In the genomic region with DNA sequence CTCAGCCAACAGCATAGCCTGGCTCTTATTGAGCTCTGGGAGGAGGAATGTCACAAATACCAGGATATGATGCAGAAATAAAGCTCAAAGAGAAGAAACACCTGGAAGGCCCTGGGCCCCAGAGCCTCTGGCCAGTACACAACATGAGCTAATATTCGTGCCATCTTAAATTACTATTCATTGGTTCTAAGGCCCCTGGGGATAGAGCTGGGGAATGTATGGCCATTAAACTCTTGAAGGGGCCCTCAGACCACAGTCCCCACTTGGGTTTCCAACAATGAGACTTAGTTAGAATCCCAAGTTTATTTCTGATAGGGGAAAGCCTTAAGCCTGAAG, we compare ENCODE assay signal across 13 mouse cellular contexts.
DNase-seq lines count a peak whose midpoint lies in the region; ATAC-seq and TF ChIP-seq lines count a peak whose summit lies in the region.
"Had no signal": no experiment of that assay in that cellular context is flagged by ENCODE, and none has a peak within 500 bp of the region (broad histone marks: within the 10 kb centered on the region; RNA-seq: fewer than 3 reads in every experiment).

No protein-coding gene starts in this region.

- peak overlapping the region; percentile 66 for H3K27ac ChIP-seq in kidney, embryonic 16.5 days (ENCODE audit: low read length)
- peak overlapping the region; percentile 43 for H3K27ac ChIP-seq in brown adipose tissue, adult 24 weeks (replicated peaks; ENCODE audit: low read depth, low read length)
- peak overlapping the region; percentile 41; the same call in 1 of the 2 replicates for H3K27ac ChIP-seq in embryonic facial prominence, embryonic 10.5 days (replicated peaks)
- H3K27ac ChIP-seq in limb, embryonic 14.5 days (replicated peaks; ENCODE audit: low read depth, low read length), result peak overlapping the region; percentile 59
- H3K27ac ChIP-seq in layer of hippocampus, adult 2 months, result no peak overlapping the region
- H3K27ac ChIP-seq: liver, embryonic 14.5 days; midbrain, embryonic 10.5 days had no signal

- 45% methylated on average over 1 of the region's 1 CpGs for WGBS in kidney, embryonic 16.5 days
- 45% methylated on average over 1 of the region's 1 CpGs for WGBS in embryonic facial prominence, embryonic 10.5 days
- 7% methylated on average over 1 of the region's 1 CpGs for WGBS in limb, embryonic 14.5 days

- TF ChIP-seq POLR2A in limb, embryonic 14.5 days (IDR thresholded peaks at IDR 0.05; ENCODE audit: borderline replicate concordance, extremely low read depth, insufficient read depth, insufficient read length), result no peak

- H3K4me2 ChIP-seq in kidney, embryonic 16.5 days (replicated peaks; ENCODE audit: low read depth, low read length), result no peak overlapping the region
- H3K4me2 ChIP-seq in limb, embryonic 14.5 days (replicated peaks; ENCODE audit: low read depth, low read length, severe bottlenecking), result peak overlapping the region; percentile 33; the same call in 1 of the 2 replicates

- ATAC-seq in kidney, embryonic 16.5 days (ENCODE audit: low FRiP score, low TSS enrichment), result peak; percentile 67; the same call in 1 of the 2 replicates
- ATAC-seq in limb, embryonic 14.5 days (ENCODE audit: low FRiP score, low read depth), result no peak
- ATAC-seq: forebrain, embryonic 14.5 days had no signal

- H3K4me3 ChIP-seq in kidney, embryonic 16.5 days (ENCODE audit: low read length), result no peak overlapping the region
- no peak overlapping the region for H3K4me3 ChIP-seq in brown adipose tissue, adult 24 weeks (ENCODE audit: insufficient read depth, low read depth, low read length)
- no peak overlapping the region for H3K4me3 ChIP-seq in embryonic facial prominence, embryonic 10.5 days
- H3K4me3 ChIP-seq in limb, embryonic 14.5 days (replicated peaks; ENCODE audit: low read length), result no peak overlapping the region
- H3K4me3 ChIP-seq in layer of hippocampus, adult 2 months, result no peak overlapping the region
- H3K4me3 ChIP-seq: midbrain, embryonic 10.5 days had no signal

- no peak for TF ChIP-seq CTCF in layer of hippocampus, adult 2 months (conservative IDR thresholded peaks at IDR 0.05)

- DNase-seq in kidney, postnatal 36 days, result no peak
- no peak for DNase-seq in embryonic facial prominence, embryonic 10.5 days (ENCODE audit: low spot score)
- DNase-seq in limb, embryonic 14.5 days (ENCODE audit: low spot score), result no peak
- DNase-seq in cerebellum, adult 11 months, result no peak
- no peak for DNase-seq in layer of hippocampus, adult 2 months (ENCODE audit: low spot score in 2 of 2)
- DNase-seq: cerebellum, adult 18-20 months; gastrocnemius, postnatal 14 days; kidney, adult 8-10 months had no signal

- no peaks in the 10 kb centered on the region for H3K27me3 ChIP-seq in kidney, embryonic 16.5 days (ENCODE audit: insufficient read depth, low read length)
- H3K27me3 ChIP-seq in embryonic facial prominence, embryonic 10.5 days (replicated peaks; ENCODE audit: low read depth, poor library complexity, severe bottlenecking), result no peaks in the 10 kb centered on the region
- H3K27me3 ChIP-seq in limb, embryonic 14.5 days (ENCODE audit: control insufficient read depth, insufficient read depth, low read length), result 0 out of 2 replicates have a peak, but pooled peaks cover 4% of the 10 kb centered on the region

- H3K9me3 ChIP-seq in kidney, embryonic 16.5 days (ENCODE audit: low read length), result peaks cover 1% of the 10 kb centered on the region; the same call in 1 of the 2 replicates
- 0 out of 2 replicates have a peak, but pooled peaks cover under 1% of the 10 kb centered on the region for H3K9me3 ChIP-seq in embryonic facial prominence, embryonic 10.5 days
- H3K9me3 ChIP-seq in limb, embryonic 14.5 days (ENCODE audit: control insufficient read depth, low read length), result no peaks in the 10 kb centered on the region
- H3K9me3 ChIP-seq: midbrain, embryonic 10.5 days had no signal

- peaks cover 39% of the 10 kb centered on the region for H3K4me1 ChIP-seq in kidney, embryonic 16.5 days (ENCODE audit: insufficient read depth, low read length)
- H3K4me1 ChIP-seq in brown adipose tissue, adult 24 weeks (ENCODE audit: control insufficient read depth, insufficient read depth, insufficient read length, low read length), result peaks cover 64% of the 10 kb centered on the region
- peaks cover 65% of the 10 kb centered on the region for H3K4me1 ChIP-seq in embryonic facial prominence, embryonic 10.5 days
- H3K4me1 ChIP-seq in limb, embryonic 14.5 days (ENCODE audit: control insufficient read depth, insufficient read depth, low read length), result peaks cover 57% of the 10 kb centered on the region

- H3K9ac ChIP-seq in kidney, embryonic 16.5 days (replicated peaks; ENCODE audit: low read length), result no peak overlapping the region
- H3K9ac ChIP-seq in limb, embryonic 14.5 days (ENCODE audit: low read depth, low read length, severe bottlenecking), result no peak overlapping the region
- H3K9ac ChIP-seq: liver, embryonic 14.5 days had no signal

- H3K36me3 ChIP-seq in kidney, embryonic 16.5 days (ENCODE audit: insufficient read depth, low read length), result 0 out of 2 replicates have a peak, but pooled peaks cover under 1% of the 10 kb centered on the region
- H3K36me3 ChIP-seq in embryonic facial prominence, embryonic 10.5 days (replicated peaks), result no peaks in the 10 kb centered on the region; the same call in 1 of the 2 replicates
- H3K36me3 ChIP-seq in limb, embryonic 14.5 days (ENCODE audit: control insufficient read depth, insufficient read depth, low read length), result no peaks in the 10 kb centered on the region
- H3K36me3 ChIP-seq: midbrain, embryonic 10.5 days had no signal
